Mouse (Mus musculus) testis, adult 2 months (tissue): Measurements from ENCODE around the gene Spen. TPM values are rescaled to one million over a fixed set of nuclear protein-coding genes. Genes with fewer than 3 reads are reported as not detected.

Experiments
- H3K27ac ChIP-seq: fragments of 200-500 bp; 2 replicates; pipeline ENCODE4 v1.5.1; 2012; ENCODE audit warnings: low read depth, low read length; ENCODE audit not compliant: control insufficient read depth, insufficient read depth
- H3K27me3 ChIP-seq: fragments of 200-500 bp; 2 replicates; pipeline ENCODE4 v1.6.1; 2012; ENCODE audit warnings: mild to moderate bottlenecking, low read length, moderate library complexity; ENCODE audit not compliant: control insufficient read depth, insufficient read depth
- H3K36me3 ChIP-seq: fragments of 200-500 bp; 2 replicates; pipeline ENCODE4 v1.6.1; 2012; ENCODE audit warnings: mild to moderate bottlenecking, low read length; ENCODE audit not compliant: control insufficient read depth, insufficient read depth
- H3K4me1 ChIP-seq: fragments of 200-500 bp; 2 replicates; pipeline ENCODE4 v1.6.1; 2012; ENCODE audit warnings: low read length; ENCODE audit not compliant: control insufficient read depth, insufficient read depth
- H3K4me3 ChIP-seq: fragments of 200-500 bp; 2 replicates; pipeline ENCODE4 v1.5.1; 2012; ENCODE audit warnings: low read depth, mild to moderate bottlenecking, low read length, moderate library complexity, mixed read lengths; ENCODE audit not compliant: control insufficient read depth
- CTCF ChIP-seq: fragments of 200-500 bp; IDR thresholded peaks from 2 replicates; pipeline ENCODE4 v1.5.1; 2012; ENCODE audit warnings: low read depth, mild to moderate bottlenecking, inconsistent platforms, low read length, moderate library complexity; ENCODE audit not compliant: control insufficient read depth, insufficient read depth, insufficient replicate concordance
- POLR2A ChIP-seq: fragments of 200-500 bp; IDR thresholded peaks from 2 replicates; pipeline ENCODE4 v1.6.1; 2012; ENCODE audit warnings: low read depth, mild to moderate bottlenecking, inconsistent platforms, low read length, moderate library complexity; ENCODE audit not compliant: control insufficient read depth
- polyA plus RNA-seq: library from polyadenylated mRNA; depleted of rRNA; stranded (reverse); fragments of >200 nt; gene quantifications from 2 replicates; pipeline ENCODE4 v1.2.3, GENCODE M21; 2012

Gene Spen
- polyA plus RNA-seq, 1 experiment = 16.9 TPM

DNA sequence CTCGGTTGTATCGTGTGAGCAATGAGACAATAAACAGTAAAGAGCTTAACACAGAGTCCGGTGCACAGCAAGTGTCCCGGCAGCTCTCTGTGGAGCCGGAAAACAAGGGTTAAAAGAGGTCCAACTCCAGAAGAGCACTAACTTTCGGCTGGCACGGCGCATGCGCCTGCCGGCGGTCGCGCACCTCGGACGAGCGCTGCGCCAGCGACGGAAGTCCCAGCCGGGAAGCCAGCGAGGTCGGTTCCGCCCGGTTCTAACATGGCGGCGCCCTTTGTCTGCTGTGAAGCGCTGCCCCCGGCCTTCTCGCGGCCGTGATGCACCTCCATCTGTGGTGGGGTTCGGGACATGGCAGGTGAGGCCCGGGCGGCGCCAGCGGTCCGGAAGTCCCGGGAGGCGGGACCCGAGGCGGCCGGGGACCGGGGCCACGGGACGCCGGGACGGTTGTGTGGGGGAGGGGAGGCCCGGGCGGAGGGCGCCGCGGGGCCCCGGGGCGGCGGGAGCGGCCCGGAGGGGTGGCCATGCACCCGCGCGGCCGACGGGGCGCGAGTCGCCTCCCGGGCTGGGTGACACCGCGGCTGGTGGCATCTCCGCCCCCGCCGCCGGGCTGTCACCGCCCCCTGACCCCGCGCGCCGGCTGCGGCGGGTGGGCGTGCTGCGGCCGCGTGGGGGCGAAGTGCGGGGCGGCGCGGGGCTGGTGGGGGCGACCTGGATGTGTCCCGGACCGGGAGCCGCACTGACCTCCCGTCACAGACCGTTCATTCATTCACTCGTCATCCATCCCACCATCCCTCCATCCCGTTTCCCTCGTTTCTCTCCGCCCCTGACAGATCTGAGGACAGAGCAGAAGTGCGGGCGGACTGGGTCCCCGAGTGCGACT, 93.7 kb downstream of the Spen start, which contains the start of gene Zbtb17:
Gene Zbtb17, plus strand, starts transcription at position 204 of the 877 bp plus-strand sequence.
- H3K4me1 ChIP-seq = peaks cover 8% of the 10 kb centered on the region
- H3K27me3 ChIP-seq = no peaks in the 10 kb centered on the region
- TF ChIP-seq CTCF (no peak), POLR2A (peak; percentile 70)
- peak within 1 kb of the TSS; percentile 96 for H3K4me3 ChIP-seq
- no peaks in the 10 kb centered on the region for H3K36me3 ChIP-seq
- H3K27ac ChIP-seq = peak within 1 kb of the TSS; percentile 88

DNA sequence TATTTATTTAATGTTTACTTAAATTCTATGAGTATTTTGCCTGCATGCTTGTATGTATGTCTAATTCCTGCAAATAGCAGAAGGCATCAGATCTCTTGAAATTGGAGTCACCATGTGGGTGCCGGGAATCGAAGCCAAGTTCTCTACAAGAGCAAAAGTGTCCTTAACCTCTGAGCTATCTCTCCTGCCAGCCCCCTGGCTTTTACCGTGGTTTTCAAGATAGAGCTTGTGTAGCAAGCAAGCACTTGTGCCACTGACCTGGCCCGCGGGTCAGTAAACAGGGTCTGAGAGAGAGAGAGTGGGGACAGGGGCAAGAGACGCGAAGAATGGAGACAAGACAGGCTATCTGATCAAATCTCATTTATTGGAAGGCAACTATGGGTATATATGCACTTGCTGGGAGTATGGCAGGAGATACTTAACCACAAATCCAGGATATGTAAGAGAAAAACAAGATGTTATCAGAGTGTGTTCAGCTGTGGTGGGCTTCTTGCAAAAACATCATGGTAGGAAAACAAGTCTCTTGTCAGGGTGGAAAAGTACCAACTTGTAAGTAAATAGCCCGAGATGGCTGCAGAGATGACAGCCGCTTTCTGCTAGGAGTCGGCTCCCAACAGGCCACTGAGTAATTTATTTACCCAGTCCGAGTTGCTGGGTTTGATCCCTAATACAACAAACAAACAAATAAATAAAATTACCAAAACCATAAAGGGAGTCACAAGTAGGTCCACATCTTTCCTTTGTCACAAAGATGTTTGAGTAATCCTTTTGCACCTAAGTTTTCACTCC, 94.6 kb downstream of the Spen start:
- Histone ChIP-seq H3K27ac (no peak overlapping the region), H3K4me3 (peak overlapping the region; percentile 96), H3K36me3 (no peaks in the 10 kb centered on the region)

DNA sequence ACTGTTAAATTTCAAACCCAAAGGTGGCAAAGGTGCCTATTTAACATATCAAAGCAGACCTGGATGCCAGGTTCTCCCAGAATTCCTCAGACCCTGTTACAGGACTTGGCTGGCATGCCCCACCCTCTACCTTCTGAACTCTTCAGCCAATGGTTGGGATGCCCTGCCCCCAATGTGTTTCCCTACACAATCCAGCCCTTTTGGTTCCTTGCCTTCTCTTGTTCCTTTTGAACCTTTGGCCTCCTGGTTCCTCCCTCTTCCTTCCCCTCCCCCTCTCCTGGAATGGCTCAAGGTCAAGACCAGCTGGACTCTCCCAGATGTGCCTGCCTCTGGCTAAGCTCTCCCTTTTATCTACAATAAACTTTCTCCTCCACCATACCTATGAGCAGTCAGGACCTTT, 97.5 kb downstream of the Spen start:
- TF ChIP-seq CTCF (no peak), POLR2A (no peak)
- no peaks in the 10 kb centered on the region for H3K36me3 ChIP-seq
- H3K27me3 ChIP-seq = no peaks in the 10 kb centered on the region
- no peak overlapping the region for H3K4me3 ChIP-seq
- H3K27ac ChIP-seq = no peak overlapping the region
- H3K4me1 ChIP-seq = peaks cover 8% of the 10 kb centered on the region

More for the DNA sequence above, 94.6 kb downstream of the Spen start:
- no peak for TF ChIP-seq POLR2A
- no peak for TF ChIP-seq CTCF
- H3K27me3 ChIP-seq = no peaks in the 10 kb centered on the region
- peaks cover 8% of the 10 kb centered on the region for H3K4me1 ChIP-seq

DNA sequence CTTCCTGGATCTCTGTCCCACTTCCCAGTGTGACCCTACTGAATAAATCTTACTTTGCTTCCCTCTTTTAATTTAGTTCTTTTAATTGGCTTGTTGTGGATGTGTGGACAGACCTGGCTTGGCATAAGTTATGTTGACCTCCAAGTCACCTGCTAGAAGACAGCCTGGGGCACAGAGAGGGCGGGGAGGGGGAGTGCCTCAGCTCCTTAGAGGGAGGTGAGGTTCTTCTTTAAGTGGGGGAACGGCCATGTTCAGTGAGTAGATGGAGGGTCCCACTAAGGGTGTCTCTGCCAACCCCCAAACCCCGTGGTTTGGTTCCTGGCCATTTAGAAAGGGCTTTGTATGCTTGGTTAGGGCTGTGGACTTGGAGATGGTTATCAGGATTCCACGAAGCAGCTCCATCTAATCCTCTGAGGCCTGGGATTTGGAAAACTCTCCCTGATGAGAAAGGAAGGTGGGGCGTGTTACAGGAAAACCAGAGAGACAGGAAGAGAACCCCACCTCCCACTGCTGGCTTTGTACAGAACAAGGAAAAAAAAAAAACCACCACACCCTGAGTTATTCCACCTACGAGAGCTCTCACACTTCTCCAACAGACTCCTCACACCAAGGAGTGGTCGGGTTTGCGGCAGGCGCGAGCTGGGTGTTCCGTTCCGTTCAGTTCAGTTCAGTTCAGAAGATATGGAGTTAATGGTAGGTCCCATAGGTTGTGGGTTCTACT, 99.2 kb downstream of the Spen start:
- H3K36me3 ChIP-seq = no peaks in the 10 kb centered on the region
- H3K27me3 ChIP-seq = no peaks in the 10 kb centered on the region
- H3K4me1 ChIP-seq = peaks cover 3% of the 10 kb centered on the region; the same call in 1 of the 2 replicates
- no peak overlapping the region for H3K27ac ChIP-seq
- H3K4me3 ChIP-seq = no peak overlapping the region
- TF ChIP-seq POLR2A = no peak
- no peak for TF ChIP-seq CTCF

DNA sequence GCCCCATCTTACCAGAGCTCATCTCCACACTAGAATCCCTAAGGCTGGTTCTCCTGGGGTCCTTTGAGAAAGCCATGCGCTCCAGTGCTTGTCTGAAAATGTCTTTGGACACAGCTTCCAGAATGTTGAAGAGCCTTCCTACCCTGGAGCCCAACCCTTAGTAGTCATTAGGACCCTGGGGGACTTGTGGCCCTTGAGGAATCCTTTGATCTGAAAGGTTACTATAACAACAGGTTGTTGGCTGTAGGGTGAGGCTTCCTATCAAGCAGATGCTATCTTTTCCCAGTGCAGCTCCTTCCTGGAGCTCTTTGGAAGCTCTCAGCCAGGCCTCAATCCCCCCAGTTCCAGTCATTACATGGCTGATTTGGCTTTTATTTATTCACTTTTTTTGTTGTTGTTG, 102.4 kb downstream of the Spen start, which contains the start of gene Srarp:
Gene Srarp, minus strand, starts transcription at position 132 of the 400 bp plus-strand sequence.
- H3K27me3 ChIP-seq = no peaks in the 10 kb centered on the region
- H3K36me3 ChIP-seq = no peaks in the 10 kb centered on the region
- no peaks in the 10 kb centered on the region for H3K4me1 ChIP-seq
- no peak within 1 kb of the TSS for H3K4me3 ChIP-seq
- no peak within 1 kb of the TSS for H3K27ac ChIP-seq
- TF ChIP-seq POLR2A (no peak), CTCF (no peak)

DNA sequence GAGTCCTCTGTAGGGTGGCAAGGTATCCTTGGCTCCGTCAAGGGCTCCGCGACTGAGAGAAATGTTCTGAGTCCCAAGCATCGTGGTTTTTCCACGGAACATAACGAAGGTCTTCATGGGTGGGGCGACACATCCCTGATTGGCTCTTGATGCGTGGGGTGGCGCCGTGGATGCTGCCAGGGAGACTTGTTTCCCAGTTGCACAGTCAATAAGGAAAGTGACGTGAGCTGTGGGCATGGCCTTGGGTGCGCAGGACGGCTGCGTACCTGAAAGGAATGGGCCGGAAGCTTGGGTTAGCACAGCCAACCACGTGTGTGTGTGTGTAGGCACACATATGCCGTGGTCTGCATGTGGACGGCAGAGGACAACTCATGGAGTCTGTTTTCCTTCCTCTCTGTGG, 105.2 kb downstream of the Spen start:
- no peak for TF ChIP-seq POLR2A
- no peak for TF ChIP-seq CTCF
- H3K27me3 ChIP-seq = no peaks in the 10 kb centered on the region
- peak overlapping the region; percentile 8 for H3K4me3 ChIP-seq
- no peaks in the 10 kb centered on the region for H3K4me1 ChIP-seq
- H3K36me3 ChIP-seq = no peaks in the 10 kb centered on the region
- no peak overlapping the region for H3K27ac ChIP-seq
